Mouse (Mus musculus): ENCODE results near the gene Mrpl9. TPM values are rescaled to one million over a fixed set of nuclear protein-coding genes. Genes with fewer than 3 reads are reported as not detected.

The Mrpl9 gene
- polyA plus RNA-seq, 1 experiment from 2014 or later = 60.6 TPM

- 0 out of 2 replicates have a peak overlapping the region, but pooled peaks have one; percentile 2 for H3K9ac ChIP-seq
Observed at GRCm38 (mm10) chr3:94472447-94473114, 29.5 kb downstream of the Mrpl9 start.

GRCm38 (mm10) chr3:94473115-94473505 lies 30.0 kb downstream of the Mrpl9 start:
- Histone ChIP-seq H3K36me3 (no peaks in the 10 kb centered on the region), H3K9me3 (no peaks in the 10 kb centered on the region), H3K9ac (0 out of 2 replicates have a peak overlapping the region, but pooled peaks have one; percentile 2), H3K4me1 (replicated peaks) (peaks cover 34% of the 10 kb centered on the region), H3K4me3 (no peak overlapping the region), H3K27ac (replicated peaks) (no peak overlapping the region), H3K4me2 (peak overlapping the region; percentile 52), H3K27me3 (no peaks in the 10 kb centered on the region)
- no peak for ATAC-seq (ENCODE audit: low FRiP score, low read depth)
- 51% methylated on average over 10 of the region's 10 CpGs for WGBS

More at GRCm38 (mm10) chr3:94472447-94473114, 29.5 kb downstream of the Mrpl9 start:
- Histone ChIP-seq H3K27ac (replicated peaks) (no peak overlapping the region), H3K4me1 (replicated peaks) (peaks cover 34% of the 10 kb centered on the region), H3K4me2 (peak overlapping the region; percentile 52), H3K36me3 (no peaks in the 10 kb centered on the region), H3K27me3 (no peaks in the 10 kb centered on the region), H3K4me3 (peak overlapping the region; percentile 27), H3K9me3 (no peaks in the 10 kb centered on the region)
- 12% methylated on average over 28 of the region's 28 CpGs for WGBS
- peak; percentile 15; the same call in 1 of the 2 replicates for ATAC-seq (ENCODE audit: low FRiP score, low read depth)

- Histone ChIP-seq H3K9me3 (no peaks in the 10 kb centered on the region), H3K27me3 (no peaks in the 10 kb centered on the region), H3K9ac (no peak overlapping the region), H3K4me1 (replicated peaks) (peaks cover 34% of the 10 kb centered on the region), H3K27ac (replicated peaks) (no peak overlapping the region), H3K4me2 (no peak overlapping the region), H3K36me3 (no peaks in the 10 kb centered on the region), H3K4me3 (no peak overlapping the region)
- ATAC-seq (ENCODE audit: low FRiP score, low read depth) = no peak
- WGBS = 70% methylated on average over 5 of the region's 5 CpGs
Observed at GRCm38 (mm10) chr3:94473567-94474232, 30.6 kb downstream of the Mrpl9 start.

- Histone ChIP-seq H3K9me3 (no peaks in the 10 kb centered on the region), H3K27me3 (no peaks in the 10 kb centered on the region), H3K4me2 (no peak overlapping the region), H3K9ac (no peak overlapping the region), H3K27ac (replicated peaks) (peak overlapping the region; percentile 89), H3K36me3 (peaks cover under 1% of the 10 kb centered on the region; the same call in 1 of the 2 replicates), H3K4me1 (replicated peaks) (peaks cover 57% of the 10 kb centered on the region), H3K4me3 (no peak overlapping the region)
- ATAC-seq (ENCODE audit: low FRiP score, low read depth) = no peak
- 63% methylated on average over 8 of the region's 8 CpGs for WGBS
Observed at GRCm38 (mm10) chr3:94476301-94477035, 33.4 kb downstream of the Mrpl9 start.

GRCm38 (mm10) chr3:94477444-94477843 lies 34.3 kb downstream of the Mrpl9 start:
- ATAC-seq (ENCODE audit: low FRiP score, low read depth) = no peak; the same call in none of the 2 replicates
- Histone ChIP-seq H3K4me3 (peak overlapping the region; percentile 73), H3K4me2 (peak overlapping the region; percentile 78), H3K27ac (replicated peaks) (peak overlapping the region; percentile 89), H3K4me1 (replicated peaks) (peaks cover 61% of the 10 kb centered on the region), H3K9ac (peak overlapping the region; percentile 89), H3K36me3 (peaks cover 9% of the 10 kb centered on the region; the same call in 1 of the 2 replicates), H3K27me3 (no peaks in the 10 kb centered on the region), H3K9me3 (no peaks in the 10 kb centered on the region)
- 18% methylated on average over 4 of the region's 4 CpGs for WGBS

- peaks cover 61% of the 10 kb centered on the region for H3K4me1 ChIP-seq (replicated peaks)
- ATAC-seq (ENCODE audit: low FRiP score, low read depth) = peak; percentile 93
- peaks cover 9% of the 10 kb centered on the region; the same call in 1 of the 2 replicates for H3K36me3 ChIP-seq
- H3K27ac ChIP-seq (replicated peaks) = peak within 1 kb of the TSS; percentile 89
- 0% methylated on average over 14 of the region's 14 CpGs for WGBS
- H3K27me3 ChIP-seq = no peaks in the 10 kb centered on the region
- H3K9ac ChIP-seq = peak within 1 kb of the TSS; percentile 89
- H3K4me3 ChIP-seq = peak within 1 kb of the TSS; percentile 73
- peak within 1 kb of the TSS; percentile 78 for H3K4me2 ChIP-seq
- H3K9me3 ChIP-seq = no peaks in the 10 kb centered on the region
Observed at GRCm38 (mm10) chr3:94477981-94478422, 34.9 kb downstream of the Mrpl9 start, which contains the start of gene Celf3. Gene Celf3 (plus strand): TSS chr3:94478295.

GRCm38 (mm10) chr3:94478591-94479169 lies 35.6 kb downstream of the Mrpl9 start:
- H3K4me1 ChIP-seq (replicated peaks) = peaks cover 64% of the 10 kb centered on the region
- peak overlapping the region; percentile 89 for H3K27ac ChIP-seq (replicated peaks)
- H3K27me3 ChIP-seq = no peaks in the 10 kb centered on the region
- peak overlapping the region; percentile 89 for H3K9ac ChIP-seq
- peaks cover 9% of the 10 kb centered on the region; the same call in 1 of the 2 replicates for H3K36me3 ChIP-seq
- H3K4me3 ChIP-seq = peak overlapping the region; percentile 73
- no peaks in the 10 kb centered on the region for H3K9me3 ChIP-seq
- peak overlapping the region; percentile 78 for H3K4me2 ChIP-seq
- peak; percentile 19; the same call in 1 of the 2 replicates for ATAC-seq (ENCODE audit: low FRiP score, low read depth)
- WGBS = 3% methylated on average over 9 of the region's 9 CpGs

GRCm38 (mm10) chr3:94479564-94479963 lies 36.4 kb downstream of the Mrpl9 start:
- Histone ChIP-seq H3K9ac (peak overlapping the region; percentile 89), H3K4me3 (peak overlapping the region; percentile 73), H3K36me3 (peaks cover 9% of the 10 kb centered on the region; the same call in 1 of the 2 replicates), H3K9me3 (no peaks in the 10 kb centered on the region), H3K27me3 (no peaks in the 10 kb centered on the region), H3K4me2 (peak overlapping the region; percentile 78), H3K27ac (replicated peaks) (peak overlapping the region; percentile 89), H3K4me1 (replicated peaks) (peaks cover 70% of the 10 kb centered on the region)
- 8% methylated on average over 11 of the region's 11 CpGs for WGBS
- no peak for ATAC-seq (ENCODE audit: low FRiP score, low read depth)

- H3K36me3 ChIP-seq = peaks cover 10% of the 10 kb centered on the region
- no peak for ATAC-seq (ENCODE audit: low FRiP score, low read depth)
- WGBS = 8% methylated on average over 16 of the region's 16 CpGs
- H3K9ac ChIP-seq = peak within 1 kb of the TSS; percentile 89
- H3K4me1 ChIP-seq (replicated peaks) = peaks cover 78% of the 10 kb centered on the region
- H3K27ac ChIP-seq (replicated peaks) = peak within 1 kb of the TSS; percentile 89
- H3K27me3 ChIP-seq = no peaks in the 10 kb centered on the region
- no peaks in the 10 kb centered on the region for H3K9me3 ChIP-seq
- peak within 1 kb of the TSS; percentile 78 for H3K4me2 ChIP-seq
- H3K4me3 ChIP-seq = peak within 1 kb of the TSS; percentile 73
Observed at GRCm38 (mm10) chr3:94480291-94480884, 37.3 kb downstream of the Mrpl9 start, which contains the start of gene Riiad1. Gene Riiad1 (minus strand): TSS chr3:94480341.

GRCm38 (mm10) chr3:94481429-94481828 lies 38.3 kb downstream of the Mrpl9 start:
- 71% methylated on average over 4 of the region's 4 CpGs for WGBS
- Histone ChIP-seq H3K27me3 (no peaks in the 10 kb centered on the region), H3K9ac (peak overlapping the region; percentile 6; the same call in 1 of the 2 replicates), H3K4me1 (replicated peaks) (peaks cover 81% of the 10 kb centered on the region), H3K27ac (replicated peaks) (no peak overlapping the region), H3K9me3 (no peaks in the 10 kb centered on the region), H3K4me2 (peak overlapping the region; percentile 78), H3K4me3 (no peak overlapping the region), H3K36me3 (peaks cover 18% of the 10 kb centered on the region)
- no peak for ATAC-seq (ENCODE audit: low FRiP score, low read depth)

Measured in hindbrain, embryonic 15.5 days (tissue).